Mouse (Mus musculus): Measurements from ENCODE around the gene Ephb1. TPM values are rescaled to one million over a fixed set of nuclear protein-coding genes. Genes with fewer than 3 reads are reported as not detected.
A peak's percentile ranks its signal among the peaks of the same experiment; 100 is the strongest.

Ephb1 gene
- polyA plus RNA-seq, 1 experiment, result 48.1 TPM

- Histone ChIP-seq H3K4me1 (ENCODE audit: control insufficient read depth, insufficient read depth, low read length) (peaks cover 25% of the 10 kb centered on the region), H3K4me3 (replicated peaks; ENCODE audit: insufficient read depth, low read depth, low read length) (no peak overlapping the region), H3K27ac (ENCODE audit: insufficient read depth, low read length) (no peak overlapping the region), H3K27me3 (ENCODE audit: control insufficient read depth, insufficient read depth, low read length) (no peaks in the 10 kb centered on the region)
- TF ChIP-seq POLR2A (IDR thresholded peaks at IDR 0.05; ENCODE audit: borderline replicate concordance, insufficient read depth, low read length) (no peak), CTCF (IDR thresholded peaks at IDR 0.05; ENCODE audit: borderline replicate concordance, insufficient read depth, low read depth, low read length) (no peak)
- DNase-seq, result no peak
- 95% methylated on average over 2 of the region's 2 CpGs for WGBS
These were observed 174.4 kb downstream of the Ephb1 start for GRCm38 (mm10) chr9:102180070-102180469.

- WGBS, result 29% methylated on average over 7 of the region's 7 CpGs
- H3K27ac ChIP-seq (ENCODE audit: insufficient read depth, low read length), result no peak overlapping the region
- peak in 1 of 2 experiments; percentile 14 for DNase-seq
These were observed 184.8 kb downstream of the Ephb1 start for GRCm38 (mm10) chr9:102169706-102170105.

GRCm38 (mm10) chr9:102155876-102156275, 198.6 kb downstream of the Ephb1 start:
- Histone ChIP-seq H3K4me1 (ENCODE audit: control insufficient read depth, insufficient read depth, low read length) (peaks cover 20% of the 10 kb centered on the region), H3K4me3 (replicated peaks; ENCODE audit: insufficient read depth, low read depth, low read length) (no peak overlapping the region), H3K27me3 (ENCODE audit: control insufficient read depth, insufficient read depth, low read length) (no peaks in the 10 kb centered on the region), H3K27ac (ENCODE audit: insufficient read depth, low read length) (no peak overlapping the region)
- TF ChIP-seq CTCF (IDR thresholded peaks at IDR 0.05; ENCODE audit: borderline replicate concordance, insufficient read depth, low read depth, low read length) (no peak), POLR2A (IDR thresholded peaks at IDR 0.05; ENCODE audit: borderline replicate concordance, insufficient read depth, low read length) (no peak)
- 12% methylated on average over 3 of the region's 3 CpGs for WGBS
- DNase-seq, result peak in 1 of 2 experiments; percentile 63

More at GRCm38 (mm10) chr9:102169706-102170105, 184.8 kb downstream of the Ephb1 start:
- Histone ChIP-seq H3K27me3 (ENCODE audit: control insufficient read depth, insufficient read depth, low read length) (no peaks in the 10 kb centered on the region), H3K4me3 (replicated peaks; ENCODE audit: insufficient read depth, low read depth, low read length) (no peak overlapping the region), H3K4me1 (ENCODE audit: control insufficient read depth, insufficient read depth, low read length) (peaks cover 6% of the 10 kb centered on the region)
- no peak for TF ChIP-seq CTCF (IDR thresholded peaks at IDR 0.05; ENCODE audit: borderline replicate concordance, insufficient read depth, low read depth, low read length)
- TF ChIP-seq POLR2A (IDR thresholded peaks at IDR 0.05; ENCODE audit: borderline replicate concordance, insufficient read depth, low read length), result no peak

- 78% methylated on average over 4 of the region's 4 CpGs for WGBS
- no peak overlapping the region for H3K27ac ChIP-seq (ENCODE audit: insufficient read depth, low read length)
These were observed 215.3 kb downstream of the Ephb1 start for GRCm38 (mm10) chr9:102139181-102139580.

GRCm38 (mm10) chr9:102138671-102139070, 215.8 kb downstream of the Ephb1 start:
- WGBS, result 84% methylated on average over 7 of the region's 7 CpGs
- Histone ChIP-seq H3K27me3 (ENCODE audit: control insufficient read depth, insufficient read depth, low read length) (no peaks in the 10 kb centered on the region), H3K4me3 (replicated peaks; ENCODE audit: insufficient read depth, low read depth, low read length) (no peak overlapping the region), H3K27ac (ENCODE audit: insufficient read depth, low read length) (no peak overlapping the region), H3K4me1 (ENCODE audit: control insufficient read depth, insufficient read depth, low read length) (peaks cover 12% of the 10 kb centered on the region)
- TF ChIP-seq CTCF (IDR thresholded peaks at IDR 0.05; ENCODE audit: borderline replicate concordance, insufficient read depth, low read depth, low read length) (no peak), POLR2A (IDR thresholded peaks at IDR 0.05; ENCODE audit: borderline replicate concordance, insufficient read depth, low read length) (no peak)
- DNase-seq, result no peak

More at GRCm38 (mm10) chr9:102139181-102139580, 215.3 kb downstream of the Ephb1 start:
- no peak overlapping the region for H3K4me3 ChIP-seq (replicated peaks; ENCODE audit: insufficient read depth, low read depth, low read length)
- peaks cover 12% of the 10 kb centered on the region for H3K4me1 ChIP-seq (ENCODE audit: control insufficient read depth, insufficient read depth, low read length)
- no peak for TF ChIP-seq CTCF (IDR thresholded peaks at IDR 0.05; ENCODE audit: borderline replicate concordance, insufficient read depth, low read depth, low read length)
- peak in 1 of 2 experiments; percentile 40 for DNase-seq
- no peaks in the 10 kb centered on the region for H3K27me3 ChIP-seq (ENCODE audit: control insufficient read depth, insufficient read depth, low read length)

GRCm38 (mm10) chr9:102138187-102138586, 216.3 kb downstream of the Ephb1 start:
- peak in 1 of 2 experiments; percentile 51 for DNase-seq
- TF ChIP-seq CTCF (IDR thresholded peaks at IDR 0.05; ENCODE audit: borderline replicate concordance, insufficient read depth, low read depth, low read length) (no peak), POLR2A (IDR thresholded peaks at IDR 0.05; ENCODE audit: borderline replicate concordance, insufficient read depth, low read length) (no peak)
- Histone ChIP-seq H3K27ac (ENCODE audit: insufficient read depth, low read length) (no peak overlapping the region), H3K27me3 (ENCODE audit: control insufficient read depth, insufficient read depth, low read length) (no peaks in the 10 kb centered on the region), H3K4me1 (ENCODE audit: control insufficient read depth, insufficient read depth, low read length) (peaks cover 12% of the 10 kb centered on the region), H3K4me3 (replicated peaks; ENCODE audit: insufficient read depth, low read depth, low read length) (no peak overlapping the region)

- Histone ChIP-seq H3K4me3 (replicated peaks; ENCODE audit: insufficient read depth, low read depth, low read length) (no peak overlapping the region), H3K27me3 (ENCODE audit: control insufficient read depth, insufficient read depth, low read length) (no peaks in the 10 kb centered on the region), H3K4me1 (ENCODE audit: control insufficient read depth, insufficient read depth, low read length) (peaks cover 10% of the 10 kb centered on the region), H3K27ac (ENCODE audit: insufficient read depth, low read length) (no peak overlapping the region)
- TF ChIP-seq CTCF (IDR thresholded peaks at IDR 0.05; ENCODE audit: borderline replicate concordance, insufficient read depth, low read depth, low read length) (no peak), POLR2A (IDR thresholded peaks at IDR 0.05; ENCODE audit: borderline replicate concordance, insufficient read depth, low read length) (no peak)
- DNase-seq, result no peak
These were observed 224.0 kb downstream of the Ephb1 start for GRCm38 (mm10) chr9:102130506-102130905.

GRCm38 (mm10) chr9:102126510-102126909, 228.0 kb downstream of the Ephb1 start:
- 74% methylated on average over 3 of the region's 3 CpGs for WGBS
- no peak overlapping the region for H3K27ac ChIP-seq (ENCODE audit: insufficient read depth, low read length)

More at GRCm38 (mm10) chr9:102126510-102126909, 228.0 kb downstream of the Ephb1 start:
- DNase-seq, result no peak
- no peak for TF ChIP-seq CTCF (IDR thresholded peaks at IDR 0.05; ENCODE audit: borderline replicate concordance, insufficient read depth, low read depth, low read length)
- H3K4me1 ChIP-seq (ENCODE audit: control insufficient read depth, insufficient read depth, low read length), result peaks cover 12% of the 10 kb centered on the region
- no peak overlapping the region for H3K4me3 ChIP-seq (replicated peaks; ENCODE audit: insufficient read depth, low read depth, low read length)
- no peaks in the 10 kb centered on the region for H3K27me3 ChIP-seq (ENCODE audit: control insufficient read depth, insufficient read depth, low read length)

Measured in cerebellum, adult 2 months (tissue).